Mouse (Mus musculus): ENCODE data around the gene Mpped2.

GRCm38 (mm10) chr2:106870886-106871285, 177.8 kb downstream of the Mpped2 start:
- TF ChIP-seq CTCF (IDR thresholded peaks at IDR 0.05; ENCODE audit: insufficient read depth, low read depth, low read length), result no peak
- TF ChIP-seq POLR2A (IDR thresholded peaks at IDR 0.05; ENCODE audit: insufficient read depth, low read depth, low read length), result no peak
